Mouse (Mus musculus): Measurements from ENCODE around the gene Slc52a3. TPM values are rescaled to one million over a fixed set of nuclear protein-coding genes. Genes with fewer than 3 reads are reported as not detected.
A peak's percentile ranks its signal among the peaks of the same experiment; 100 is the strongest.

The Slc52a3 gene
- total and polyA plus RNA-seq, 3 experiments, result 14.8 to 17.0 TPM; not detected in 1

DNA sequence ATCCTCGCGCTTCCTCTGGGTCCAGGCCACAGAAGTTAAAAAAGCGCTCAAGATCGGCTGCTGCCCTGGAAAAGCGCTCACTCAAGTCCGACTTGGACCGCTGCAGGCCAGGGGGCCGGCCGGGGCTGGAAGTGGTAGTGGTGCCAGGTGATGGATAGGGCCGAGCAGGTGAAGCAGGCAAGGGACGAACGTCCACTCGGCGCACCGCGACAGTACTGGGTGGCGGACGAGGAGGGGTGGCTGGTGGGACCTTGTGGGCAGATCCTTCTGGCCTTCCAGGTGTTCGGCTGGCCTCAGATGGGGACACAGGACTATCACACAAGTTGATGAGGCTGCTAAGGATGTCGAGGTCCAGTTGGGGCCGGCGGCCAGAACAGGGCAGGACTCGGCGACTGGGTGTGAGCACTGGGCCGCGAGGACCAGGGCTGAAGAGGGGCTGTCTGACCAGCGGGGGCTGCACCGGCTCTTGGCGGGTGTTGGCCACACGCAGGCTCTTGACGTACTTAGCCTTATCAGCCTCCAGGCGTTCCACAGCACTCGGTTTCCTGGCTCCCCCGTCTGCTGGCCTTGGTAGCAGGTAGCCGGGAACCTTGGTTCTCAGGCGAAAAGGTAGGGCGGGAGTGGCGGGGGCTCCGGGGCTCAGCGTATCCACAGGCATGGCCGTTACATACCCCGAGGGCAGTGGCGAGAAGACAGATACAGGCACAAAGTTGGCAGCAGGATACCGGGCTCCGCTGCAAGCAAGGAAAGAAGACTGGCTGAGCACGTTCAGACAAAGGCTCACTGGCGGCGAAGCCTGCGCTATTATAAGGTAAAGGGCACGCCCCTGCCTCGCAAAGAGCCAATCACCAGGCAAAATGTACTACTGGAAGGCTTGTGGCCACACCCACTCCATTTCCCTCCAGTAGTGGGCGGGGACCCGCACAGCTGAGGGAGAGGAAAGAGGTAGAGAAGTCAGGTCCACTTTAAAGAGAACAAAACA is 25.8 kb upstream of the Slc52a3 start:
- peak; percentile 28 for DNase-seq (ENCODE audit: low read depth, low spot score)
- Histone ChIP-seq H3K36me3 (ENCODE audit: control insufficient read depth in 1 of 2, insufficient read depth in 2 of 2, low read length in 2 of 2) (peaks cover 0 to 2% of the 10 kb centered on the region in 2 experiments; a peak in 1 of 4 replicates), H3K27me3 (ENCODE audit: control insufficient read depth in 1 of 2, insufficient read depth in 2 of 2, low read length in 2 of 2) (no peaks in the 10 kb centered on the region), H3K4me1 (ENCODE audit: control insufficient read depth in 1 of 2, insufficient read depth in 2 of 2, low read length in 2 of 2) (peaks cover 0 to 7% of the 10 kb centered on the region in 2 experiments; a peak in 1 of 4 replicates), H3K9me3 (replicated peaks; ENCODE audit: insufficient read depth, low read length) (no peaks in the 10 kb centered on the region), H3K27ac (ENCODE audit: control insufficient read depth, low read depth, low read length) (no peak overlapping the region), H3K9ac (ENCODE audit: control insufficient read depth, low read depth, low read length, poor library complexity, severe bottlenecking) (no peak overlapping the region), H3K79me2 (ENCODE audit: control insufficient read depth, insufficient read depth, low read length, poor library complexity) (no peaks in the 10 kb centered on the region), H3K4me3 (ENCODE audit: control insufficient read depth in 1 of 2, insufficient read depth in 1 of 2, low read depth in 2 of 2, low read length in 2 of 2) (no peak overlapping the region)
- TF ChIP-seq MAFK (IDR thresholded peaks at IDR 0.05; ENCODE audit: borderline replicate concordance, low read depth, low read length) (no peak), USF1 (IDR thresholded peaks at IDR 0.05; ENCODE audit: low read depth, low read length) (no peak), TAL1 (IDR thresholded peaks at IDR 0.05; ENCODE audit: low read length) (no peak), ZNF384 (IDR thresholded peaks at IDR 0.05; ENCODE audit: low read depth, low read length) (no peak), TBP (IDR thresholded peaks at IDR 0.05; ENCODE audit: low read depth, low read length) (no peak)

DNA sequence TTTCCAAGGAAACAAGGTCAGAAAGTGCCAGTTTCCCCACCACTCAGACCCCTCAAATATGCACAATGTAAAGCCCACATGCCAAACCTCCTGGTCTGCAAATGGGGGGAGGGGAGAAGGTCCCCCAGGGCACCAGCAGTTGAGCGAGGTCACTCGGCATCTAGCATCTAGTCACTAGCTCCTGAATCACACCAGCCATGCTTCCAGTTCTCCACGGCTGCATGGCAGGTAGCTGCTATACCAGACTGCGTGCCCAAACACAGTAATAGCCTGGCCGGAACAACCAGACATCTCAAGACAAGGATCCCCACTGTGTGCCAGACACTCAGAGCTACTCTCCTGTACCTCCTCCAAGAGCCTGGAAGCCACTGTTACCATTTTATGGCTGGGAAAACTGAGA is 24.6 kb upstream of the Slc52a3 start:
- TF ChIP-seq RCOR1 (IDR thresholded peaks at IDR 0.05; ENCODE audit: low read depth, low read length) (no peak), CTCF (IDR thresholded peaks at IDR 0.05 in 2 of 3, conservative IDR thresholded peaks at IDR 0.05 in 1 of 3; ENCODE audit: control insufficient read depth in 1 of 3, insufficient read depth in 1 of 3, low read depth in 2 of 3, low read length in 3 of 3, poor library complexity in 1 of 3, severe bottlenecking in 1 of 3) (no peak), MAFK (IDR thresholded peaks at IDR 0.05; ENCODE audit: borderline replicate concordance, low read depth, low read length) (no peak), USF2 (IDR thresholded peaks at IDR 0.05; ENCODE audit: borderline replicate concordance in 1 of 2, insufficient read depth in 1 of 2, low read depth in 1 of 2, low read length in 2 of 2) (no peak), USF1 (IDR thresholded peaks at IDR 0.05; ENCODE audit: low read depth, low read length) (no peak), RAD21 (IDR thresholded peaks at IDR 0.05; ENCODE audit: low read depth, low read length) (no peak), UBTF (IDR thresholded peaks at IDR 0.05; ENCODE audit: borderline replicate concordance, insufficient read depth, low read depth, low read length) (no peak), ZKSCAN1 (IDR thresholded peaks at IDR 0.05; ENCODE audit: low read depth, low read length) (no peak), ELF1 (IDR thresholded peaks at IDR 0.05; ENCODE audit: low read depth, low read length) (no peak), POLR2AphosphoS2 (IDR thresholded peaks at IDR 0.05; ENCODE audit: low read length) (no peak), E2F4 (IDR thresholded peaks at IDR 0.05; ENCODE audit: borderline replicate concordance, low read depth, low read length) (no peak), MEF2A (IDR thresholded peaks at IDR 0.05; ENCODE audit: extremely low read depth, insufficient replicate concordance, low read depth, low read length, poor library complexity, severe bottlenecking) (no peak), JUND (IDR thresholded peaks at IDR 0.05; ENCODE audit: low read depth, low read length) (no peak), TCF12 (IDR thresholded peaks at IDR 0.05; ENCODE audit: low read depth, low read length) (no peak), POLR2AphosphoS5 (IDR thresholded peaks at IDR 0.05; ENCODE audit: borderline replicate concordance, low read depth, low read length) (no peak), HCFC1 (IDR thresholded peaks at IDR 0.05; ENCODE audit: low read depth, low read length) (no peak), KAT2A (conservative IDR thresholded peaks at IDR 0.05; ENCODE audit: low read depth, low read length) (no peak)
- H3K4me3 ChIP-seq (ENCODE audit: control insufficient read depth in 1 of 2, insufficient read depth in 1 of 2, low read depth in 2 of 2, low read length in 2 of 2), result no peak overlapping the region
- peaks cover 0 to 2% of the 10 kb centered on the region in 2 experiments; a peak in 1 of 4 replicates for H3K36me3 ChIP-seq (ENCODE audit: control insufficient read depth in 1 of 2, insufficient read depth in 2 of 2, low read length in 2 of 2)
- no peak overlapping the region for H3K9ac ChIP-seq (ENCODE audit: control insufficient read depth, low read depth, low read length, poor library complexity, severe bottlenecking)
- H3K4me1 ChIP-seq (ENCODE audit: control insufficient read depth in 1 of 2, insufficient read depth in 2 of 2, low read length in 2 of 2), result peaks cover 0 to 7% of the 10 kb centered on the region in 2 experiments; a peak in 1 of 4 replicates
- no peaks in the 10 kb centered on the region for H3K9me3 ChIP-seq (replicated peaks; ENCODE audit: insufficient read depth, low read length)
- no peaks in the 10 kb centered on the region for H3K27me3 ChIP-seq (ENCODE audit: control insufficient read depth in 1 of 2, insufficient read depth in 2 of 2, low read length in 2 of 2)
- DNase-seq (ENCODE audit: low read depth, low spot score), result no peak
- H3K79me2 ChIP-seq (ENCODE audit: control insufficient read depth, insufficient read depth, low read length, poor library complexity), result no peaks in the 10 kb centered on the region
- H3K27ac ChIP-seq (ENCODE audit: control insufficient read depth, low read depth, low read length), result no peak overlapping the region
